Mouse (Mus musculus): Measurements from ENCODE around the gene Fam168a.

Fam168a gene

GRCm38 (mm10) chr7:100706143-100706841 lies at the start of gene Fam168a:
Gene Fam168a, plus strand, starts transcription at chr7:100706635.
- peak; percentile 90 for DNase-seq (ENCODE audit: low spot score)

- no peak for DNase-seq (ENCODE audit: low spot score)
Observed at GRCm38 (mm10) chr7:100656739-100657138, 49.7 kb upstream of the Fam168a start.

GRCm38 (mm10) chr7:100658093-100658578 lies 48.3 kb upstream of the Fam168a start:
- DNase-seq (ENCODE audit: low spot score), result no peak

- no peak for DNase-seq (ENCODE audit: low spot score)
Observed at GRCm38 (mm10) chr7:100661264-100661663, 45.2 kb upstream of the Fam168a start.

- no peak for DNase-seq (ENCODE audit: low spot score)
Observed at GRCm38 (mm10) chr7:100662231-100662630, 44.2 kb upstream of the Fam168a start, which contains the start of gene Plekhb1. Gene Plekhb1, minus strand, starts transcription at chr7:100662414.

- DNase-seq (ENCODE audit: low spot score), result peak; percentile 85
Observed at GRCm38 (mm10) chr7:100663190-100663589, 43.2 kb upstream of the Fam168a start.

- DNase-seq (ENCODE audit: low spot score), result no peak
Observed at GRCm38 (mm10) chr7:100663729-100664304, 42.6 kb upstream of the Fam168a start.

- DNase-seq (ENCODE audit: low spot score), result no peak
Observed at GRCm38 (mm10) chr7:100670646-100671045, 35.8 kb upstream of the Fam168a start.

- no peak for DNase-seq (ENCODE audit: low spot score)
Observed at GRCm38 (mm10) chr7:100673452-100673851, 33.0 kb upstream of the Fam168a start.

GRCm38 (mm10) chr7:100674941-100675340 lies 31.5 kb upstream of the Fam168a start:
- no peak for DNase-seq (ENCODE audit: low spot score)

- no peak for DNase-seq (ENCODE audit: low spot score)
Observed at GRCm38 (mm10) chr7:100678052-100678451, 28.4 kb upstream of the Fam168a start.

GRCm38 (mm10) chr7:100678948-100679880 lies 27.2 kb upstream of the Fam168a start:
- no peak for DNase-seq (ENCODE audit: low spot score)

GRCm38 (mm10) chr7:100681132-100681531 lies 25.3 kb upstream of the Fam168a start:
- DNase-seq (ENCODE audit: low spot score), result no peak

GRCm38 (mm10) chr7:100683241-100683640 lies 23.2 kb upstream of the Fam168a start:
- DNase-seq (ENCODE audit: low spot score), result no peak

GRCm38 (mm10) chr7:100684081-100684480 lies 22.4 kb upstream of the Fam168a start:
- DNase-seq (ENCODE audit: low spot score), result no peak

- no peak for DNase-seq (ENCODE audit: low spot score)
Observed at GRCm38 (mm10) chr7:100684538-100684937, 21.9 kb upstream of the Fam168a start.

GRCm38 (mm10) chr7:100685061-100686030 lies 21.1 kb upstream of the Fam168a start:
- no peak for DNase-seq (ENCODE audit: low spot score)

GRCm38 (mm10) chr7:100688471-100688870 lies 18.0 kb upstream of the Fam168a start:
- DNase-seq (ENCODE audit: low spot score), result no peak

- no peak for DNase-seq (ENCODE audit: low spot score)
Observed at GRCm38 (mm10) chr7:100693199-100693598, 13.2 kb upstream of the Fam168a start.

GRCm38 (mm10) chr7:100699771-100700770 lies 6.4 kb upstream of the Fam168a start:
- DNase-seq (ENCODE audit: low spot score), result no peak
